Mouse (Mus musculus): Measurements from ENCODE around the gene Alpk1. TPM values are rescaled to one million over a fixed set of nuclear protein-coding genes. Genes with fewer than 3 reads are reported as not detected.

Alpk1 gene
- 0.64 and 0.74 TPM in 2 replicates for polyA plus RNA-seq (2014; fragmentation: Nextera tagmentation; extraction: Ambion mirVana)

GRCm38 (mm10) chr3:127780021-127780644, at the start of gene Alpk1:
Gene Alpk1 (minus strand): TSS chr3:127780527.
- H3K9ac ChIP-seq (ENCODE audit: low read length), result no peak within 1 kb of the TSS
- peak within 1 kb of the TSS; percentile 51 for H3K4me2 ChIP-seq (ENCODE audit: low read depth)
- ATAC-seq (ENCODE audit: insufficient read depth, low FRiP score, low TSS enrichment) (peak; percentile 23; the same call in 1 of the 2 replicates), DNase-seq (ENCODE audit: low spot score) (peak; percentile 73)
- H3K27ac ChIP-seq (ENCODE audit: low read depth, low read length), result no peak within 1 kb of the TSS
- no peaks in the 10 kb centered on the region for H3K27me3 ChIP-seq (ENCODE audit: control insufficient read depth, insufficient read depth, low read length)
- WGBS, result 2% methylated on average over 24 of the region's 24 CpGs
- H3K9me3 ChIP-seq (ENCODE audit: control insufficient read depth, low read length), result no peaks in the 10 kb centered on the region
- no peaks in the 10 kb centered on the region for H3K4me1 ChIP-seq (ENCODE audit: control insufficient read depth, insufficient read depth, low read length)
- no peaks in the 10 kb centered on the region for H3K36me3 ChIP-seq (ENCODE audit: control insufficient read depth, insufficient read depth, low read length)
- H3K4me3 ChIP-seq (ENCODE audit: low read depth, low read length), result peak within 1 kb of the TSS; percentile 29

GRCm38 (mm10) chr3:127827123-127827522, 46.8 kb upstream of the Alpk1 start:
- H3K4me3 ChIP-seq (ENCODE audit: low read depth, low read length), result no peak overlapping the region
- DNase-seq (ENCODE audit: low spot score) (peak; percentile 29), ATAC-seq (ENCODE audit: insufficient read depth, low FRiP score, low TSS enrichment) (no peak)
- no peaks in the 10 kb centered on the region for H3K27me3 ChIP-seq (ENCODE audit: control insufficient read depth, insufficient read depth, low read length)
- peak overlapping the region; percentile 35; the same call in 1 of the 2 replicates for H3K27ac ChIP-seq (ENCODE audit: low read depth, low read length)
- 0 out of 2 replicates have a peak, but pooled peaks cover 4% of the 10 kb centered on the region for H3K4me1 ChIP-seq (ENCODE audit: control insufficient read depth, insufficient read depth, low read length)
- H3K36me3 ChIP-seq (ENCODE audit: control insufficient read depth, insufficient read depth, low read length), result peaks cover 1% of the 10 kb centered on the region; the same call in 1 of the 2 replicates
- 53% methylated on average over 7 of the region's 7 CpGs for WGBS
- no peaks in the 10 kb centered on the region for H3K9me3 ChIP-seq (ENCODE audit: control insufficient read depth, low read length)
- no peak overlapping the region for H3K4me2 ChIP-seq (ENCODE audit: low read depth)
- H3K9ac ChIP-seq (ENCODE audit: low read length), result no peak overlapping the region

- Histone ChIP-seq H3K4me2 (ENCODE audit: low read depth) (no peak overlapping the region), H3K4me1 (ENCODE audit: control insufficient read depth, insufficient read depth, low read length) (0 out of 2 replicates have a peak, but pooled peaks cover 4% of the 10 kb centered on the region), H3K36me3 (ENCODE audit: control insufficient read depth, insufficient read depth, low read length) (peaks cover 3% of the 10 kb centered on the region; the same call in 1 of the 2 replicates), H3K4me3 (ENCODE audit: low read depth, low read length) (no peak overlapping the region), H3K27me3 (ENCODE audit: control insufficient read depth, insufficient read depth, low read length) (no peaks in the 10 kb centered on the region), H3K9ac (ENCODE audit: low read length) (no peak overlapping the region), H3K27ac (ENCODE audit: low read depth, low read length) (no peak overlapping the region), H3K9me3 (ENCODE audit: control insufficient read depth, low read length) (no peaks in the 10 kb centered on the region)
- WGBS, result 70% methylated on average over 7 of the region's 7 CpGs
- ATAC-seq (ENCODE audit: insufficient read depth, low FRiP score, low TSS enrichment), result no peak
- no peak for DNase-seq (ENCODE audit: low spot score)
Measured at GRCm38 (mm10) chr3:127826503-127826902, 46.2 kb upstream of the Alpk1 start.

GRCm38 (mm10) chr3:127823886-127824863, 43.8 kb upstream of the Alpk1 start:
- WGBS, result 74% methylated on average over 17 of the region's 17 CpGs

GRCm38 (mm10) chr3:127821209-127821608, 40.9 kb upstream of the Alpk1 start:
- ATAC-seq (ENCODE audit: insufficient read depth, low FRiP score, low TSS enrichment) (no peak), DNase-seq (ENCODE audit: low spot score) (no peak)
- H3K27ac ChIP-seq (ENCODE audit: low read depth, low read length), result no peak overlapping the region
- no peaks in the 10 kb centered on the region for H3K27me3 ChIP-seq (ENCODE audit: control insufficient read depth, insufficient read depth, low read length)
- H3K4me2 ChIP-seq (ENCODE audit: low read depth), result no peak overlapping the region
- H3K9me3 ChIP-seq (ENCODE audit: control insufficient read depth, low read length), result no peaks in the 10 kb centered on the region
- WGBS, result 91% methylated on average over 5 of the region's 5 CpGs
- no peak overlapping the region for H3K9ac ChIP-seq (ENCODE audit: low read length)
- no peaks in the 10 kb centered on the region for H3K4me1 ChIP-seq (ENCODE audit: control insufficient read depth, insufficient read depth, low read length)
- no peak overlapping the region for H3K4me3 ChIP-seq (ENCODE audit: low read depth, low read length)
- peaks cover 3% of the 10 kb centered on the region; the same call in 1 of the 2 replicates for H3K36me3 ChIP-seq (ENCODE audit: control insufficient read depth, insufficient read depth, low read length)

More at GRCm38 (mm10) chr3:127823886-127824863, 43.8 kb upstream of the Alpk1 start:
- peaks cover 3% of the 10 kb centered on the region; the same call in 1 of the 2 replicates for H3K36me3 ChIP-seq (ENCODE audit: control insufficient read depth, insufficient read depth, low read length)
- H3K4me2 ChIP-seq (ENCODE audit: low read depth), result no peak overlapping the region
- H3K9ac ChIP-seq (ENCODE audit: low read length), result no peak overlapping the region
- DNase-seq (ENCODE audit: low spot score), result no peak
- H3K9me3 ChIP-seq (ENCODE audit: control insufficient read depth, low read length), result no peaks in the 10 kb centered on the region
- H3K4me3 ChIP-seq (ENCODE audit: low read depth, low read length), result no peak overlapping the region
- no peaks in the 10 kb centered on the region for H3K27me3 ChIP-seq (ENCODE audit: control insufficient read depth, insufficient read depth, low read length)
- ATAC-seq (ENCODE audit: insufficient read depth, low FRiP score, low TSS enrichment), result no peak
- H3K4me1 ChIP-seq (ENCODE audit: control insufficient read depth, insufficient read depth, low read length), result 0 out of 2 replicates have a peak, but pooled peaks cover 4% of the 10 kb centered on the region
- H3K27ac ChIP-seq (ENCODE audit: low read depth, low read length), result no peak overlapping the region

GRCm38 (mm10) chr3:127820400-127820799, 40.1 kb upstream of the Alpk1 start:
- Histone ChIP-seq H3K4me1 (ENCODE audit: control insufficient read depth, insufficient read depth, low read length) (no peaks in the 10 kb centered on the region), H3K9ac (ENCODE audit: low read length) (no peak overlapping the region), H3K27me3 (ENCODE audit: control insufficient read depth, insufficient read depth, low read length) (no peaks in the 10 kb centered on the region), H3K9me3 (ENCODE audit: control insufficient read depth, low read length) (no peaks in the 10 kb centered on the region), H3K4me2 (ENCODE audit: low read depth) (no peak overlapping the region), H3K27ac (ENCODE audit: low read depth, low read length) (no peak overlapping the region), H3K36me3 (ENCODE audit: control insufficient read depth, insufficient read depth, low read length) (peaks cover 3% of the 10 kb centered on the region; the same call in 1 of the 2 replicates), H3K4me3 (ENCODE audit: low read depth, low read length) (no peak overlapping the region)
- WGBS, result 90% methylated on average over 1 of the region's 1 CpGs
- ATAC-seq (ENCODE audit: insufficient read depth, low FRiP score, low TSS enrichment) (no peak), DNase-seq (ENCODE audit: low spot score) (no peak)

GRCm38 (mm10) chr3:127818694-127819663, 38.7 kb upstream of the Alpk1 start:
- no peak overlapping the region for H3K27ac ChIP-seq (ENCODE audit: low read depth, low read length)
- no peaks in the 10 kb centered on the region for H3K27me3 ChIP-seq (ENCODE audit: control insufficient read depth, insufficient read depth, low read length)
- DNase-seq (ENCODE audit: low spot score), result no peak
- H3K4me2 ChIP-seq (ENCODE audit: low read depth), result no peak overlapping the region
- no peaks in the 10 kb centered on the region for H3K9me3 ChIP-seq (ENCODE audit: control insufficient read depth, low read length)
- H3K4me3 ChIP-seq (ENCODE audit: low read depth, low read length), result no peak overlapping the region
- H3K36me3 ChIP-seq (ENCODE audit: control insufficient read depth, insufficient read depth, low read length), result peaks cover 3% of the 10 kb centered on the region; the same call in 1 of the 2 replicates
- no peaks in the 10 kb centered on the region for H3K4me1 ChIP-seq (ENCODE audit: control insufficient read depth, insufficient read depth, low read length)
- no peak for ATAC-seq (ENCODE audit: insufficient read depth, low FRiP score, low TSS enrichment)
- no peak overlapping the region for H3K9ac ChIP-seq (ENCODE audit: low read length)
- 73% methylated on average over 11 of the region's 11 CpGs for WGBS
